Mouse (Mus musculus): ENCODE data around the gene Mxi1. TPM values are rescaled to one million over a fixed set of nuclear protein-coding genes. Genes with fewer than 3 reads are reported as not detected.

The Mxi1 gene
- total RNA-seq, 2 experiments from 2014 or later: 62.8 to 68.6 TPM

DNA sequence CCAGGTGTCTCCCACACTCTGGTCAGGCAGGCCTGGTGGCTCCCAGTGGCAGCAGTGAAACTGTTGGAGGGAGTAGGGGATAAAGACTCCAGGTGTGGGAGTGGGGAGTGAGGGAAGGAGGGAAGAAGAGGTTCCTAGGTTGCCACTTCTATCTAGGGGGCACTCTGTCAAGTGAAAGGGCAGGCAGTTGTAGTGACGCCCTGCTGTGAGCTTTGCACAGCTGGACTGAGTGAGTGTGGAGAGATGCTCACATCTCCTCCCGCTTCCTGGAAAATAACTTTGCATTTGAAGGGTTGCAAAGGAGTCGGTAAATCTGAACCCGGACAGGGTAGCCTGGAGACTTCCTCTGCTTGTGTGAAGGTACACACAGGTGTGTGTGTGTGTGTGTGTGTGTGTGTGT is 687 bp upstream of the Mxi1 start:
- DNase-seq (ENCODE audit: low spot score in 2 of 2): no peak
- no peak overlapping the region for H3K4me3 ChIP-seq

DNA sequence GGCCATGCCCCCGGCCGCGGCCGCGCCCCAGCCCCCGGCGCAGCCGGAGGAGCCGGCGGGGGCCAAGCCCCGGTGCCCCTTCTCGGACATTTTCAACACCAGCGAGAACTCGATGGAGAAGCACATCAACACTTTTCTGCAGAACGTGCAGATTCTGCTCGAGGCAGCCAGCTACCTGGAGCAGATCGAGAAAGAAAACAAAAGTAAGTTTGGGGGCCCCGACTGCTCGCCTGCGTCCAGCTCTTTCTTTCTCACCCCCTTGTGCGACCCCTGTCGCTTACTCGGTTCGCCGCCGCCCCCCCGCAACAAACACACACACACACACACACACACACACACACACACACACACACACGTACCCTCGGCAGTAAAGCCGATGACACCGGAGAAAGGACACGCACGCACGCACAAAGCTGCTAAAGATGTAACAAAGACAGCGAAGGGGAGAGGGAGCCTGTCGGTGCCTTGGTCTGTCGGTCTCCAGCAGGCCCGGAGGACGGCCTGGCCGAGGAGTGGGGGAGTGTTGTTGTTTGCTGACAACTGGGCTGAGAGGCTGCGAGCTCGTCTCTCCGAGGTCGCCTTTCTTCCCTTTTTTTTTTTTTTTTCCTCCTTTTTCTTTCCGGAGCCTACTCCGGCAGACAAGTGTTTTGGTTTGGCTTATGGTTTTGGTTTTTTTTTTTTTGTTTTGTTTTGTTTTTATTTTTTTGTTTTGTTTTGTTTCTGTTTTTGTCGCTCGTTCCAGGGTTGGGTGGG is 629 bp downstream of the Mxi1 start:
- DNase-seq (ENCODE audit: low spot score in 2 of 2): no peak
- TF ChIP-seq CTCF (conservative IDR thresholded peaks at IDR 0.05): no peak
- H3K27ac ChIP-seq: peak overlapping the region; percentile 99
- H3K4me3 ChIP-seq: peak overlapping the region; percentile 90

More for the DNA sequence above, 687 bp upstream of the Mxi1 start:
- no peak overlapping the region for H3K27ac ChIP-seq
- TF ChIP-seq CTCF (conservative IDR thresholded peaks at IDR 0.05): no peak

DNA sequence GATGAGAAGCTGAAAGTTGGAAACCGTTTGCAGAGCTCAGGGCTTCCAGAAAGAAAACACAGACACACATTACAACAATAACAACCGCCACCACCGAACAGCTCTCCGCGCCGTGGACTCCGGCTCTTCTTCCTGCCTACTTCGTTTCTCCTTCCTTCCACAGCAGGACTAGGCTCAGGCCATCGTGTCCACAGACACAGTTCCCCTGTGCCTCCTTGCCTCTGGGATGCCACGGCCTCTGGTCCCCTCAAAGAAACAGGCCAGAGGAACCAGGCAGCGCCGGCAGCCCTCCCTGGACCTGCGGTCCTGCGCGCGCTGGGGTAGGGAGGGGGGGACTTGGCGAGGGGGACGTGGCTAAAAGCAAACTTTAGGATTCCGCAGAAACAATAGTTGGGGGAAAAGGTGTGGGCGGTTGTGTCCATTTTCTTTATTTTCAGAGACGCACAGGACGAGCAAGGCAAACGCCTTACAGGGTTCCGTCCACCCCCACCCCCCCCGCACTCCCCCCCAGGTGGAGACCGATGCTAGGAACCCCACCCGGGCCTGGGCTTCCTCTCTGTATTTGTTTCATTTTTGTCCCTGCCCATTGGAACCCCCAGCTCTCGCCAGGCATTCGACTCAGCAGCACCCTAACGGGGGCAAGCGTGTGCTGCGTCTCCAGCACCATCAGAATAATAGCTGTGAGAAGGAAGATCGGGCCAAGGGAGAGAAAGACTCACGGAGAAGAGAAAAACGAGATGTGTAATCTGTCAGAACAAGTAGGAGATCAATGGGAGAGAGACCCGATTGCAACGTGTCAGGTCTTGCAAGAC is 1.4 kb downstream of the Mxi1 start:
- Histone ChIP-seq H3K27ac (peak overlapping the region; percentile 99), H3K4me3 (peak overlapping the region; percentile 90)
- DNase-seq (ENCODE audit: low spot score in 2 of 2): no peak
- TF ChIP-seq CTCF (conservative IDR thresholded peaks at IDR 0.05): 0 out of 2 replicates have a peak, but pooled peaks have one; percentile 8

DNA sequence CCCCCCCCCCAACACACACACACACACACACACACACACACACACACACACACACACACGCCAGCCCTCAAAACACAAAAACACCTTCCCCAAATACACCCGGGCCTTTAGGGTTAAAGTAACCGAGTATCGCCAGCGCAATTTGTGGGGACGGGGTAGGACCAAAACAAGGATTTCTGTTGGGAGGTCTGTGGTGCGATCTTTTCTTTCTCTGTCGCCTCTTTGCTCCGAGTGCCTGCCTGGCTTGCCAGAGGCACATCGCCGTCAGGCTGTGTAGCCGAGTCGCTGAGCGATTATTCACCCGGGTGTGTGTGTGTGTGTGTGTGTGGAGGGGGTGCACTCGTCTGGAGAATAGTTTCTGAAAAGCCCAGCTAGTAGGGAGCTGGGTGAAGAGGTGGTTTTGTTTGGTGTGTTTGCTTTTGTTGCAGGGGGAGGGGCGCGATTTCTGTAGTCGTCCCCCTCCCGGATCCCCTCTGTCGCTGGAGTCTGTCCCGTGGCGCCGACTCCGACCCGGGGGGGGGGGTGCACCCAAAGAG is 2.1 kb downstream of the Mxi1 start:
- no peak for TF ChIP-seq CTCF (conservative IDR thresholded peaks at IDR 0.05)
- Histone ChIP-seq H3K27ac (peak overlapping the region; percentile 99), H3K4me3 (peak overlapping the region; percentile 90)
- DNase-seq (ENCODE audit: low spot score in 2 of 2): peak; percentile 52 to 69

DNA sequence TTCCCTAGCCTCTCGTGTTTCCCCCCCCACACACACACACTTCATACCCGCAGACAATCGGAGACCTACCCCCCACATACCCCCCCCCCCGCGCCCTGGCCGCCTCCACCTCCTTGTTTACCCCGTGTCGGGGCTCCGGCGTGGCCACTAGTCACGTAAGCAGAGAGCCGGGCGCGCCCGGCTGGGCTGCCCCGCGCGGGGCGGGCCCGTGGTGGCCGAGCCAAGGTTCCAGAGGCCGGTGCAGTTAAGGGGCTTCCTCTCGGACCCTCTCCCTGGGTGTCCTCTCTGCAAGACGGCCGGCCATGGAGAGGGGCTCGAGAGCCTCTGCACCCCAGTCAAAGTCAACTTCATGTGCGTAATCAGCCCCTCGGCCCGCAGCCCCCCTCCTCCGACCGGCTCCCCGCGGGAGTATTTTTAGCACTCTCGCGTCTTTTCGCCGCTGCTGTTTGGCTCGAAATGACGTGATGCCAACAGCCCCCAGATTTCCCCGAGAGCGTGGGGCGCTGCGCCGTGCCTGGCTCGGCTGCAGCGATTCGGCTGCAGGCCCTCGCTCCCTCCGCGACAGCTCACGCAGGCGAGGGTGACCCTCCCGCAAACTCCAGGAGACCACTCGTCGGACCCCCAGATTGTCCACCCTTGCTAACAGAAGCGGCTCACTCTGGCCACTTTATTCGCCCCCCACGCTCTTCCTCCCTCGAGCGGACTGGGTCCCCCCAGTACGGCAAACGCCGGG is 2.8 kb downstream of the Mxi1 start:
- peak; percentile 79 to 81 for DNase-seq (ENCODE audit: low spot score in 2 of 2)
- TF ChIP-seq CTCF (conservative IDR thresholded peaks at IDR 0.05): no peak
- Histone ChIP-seq H3K4me3 (peak overlapping the region; percentile 90), H3K27ac (peak overlapping the region; percentile 99)

DNA sequence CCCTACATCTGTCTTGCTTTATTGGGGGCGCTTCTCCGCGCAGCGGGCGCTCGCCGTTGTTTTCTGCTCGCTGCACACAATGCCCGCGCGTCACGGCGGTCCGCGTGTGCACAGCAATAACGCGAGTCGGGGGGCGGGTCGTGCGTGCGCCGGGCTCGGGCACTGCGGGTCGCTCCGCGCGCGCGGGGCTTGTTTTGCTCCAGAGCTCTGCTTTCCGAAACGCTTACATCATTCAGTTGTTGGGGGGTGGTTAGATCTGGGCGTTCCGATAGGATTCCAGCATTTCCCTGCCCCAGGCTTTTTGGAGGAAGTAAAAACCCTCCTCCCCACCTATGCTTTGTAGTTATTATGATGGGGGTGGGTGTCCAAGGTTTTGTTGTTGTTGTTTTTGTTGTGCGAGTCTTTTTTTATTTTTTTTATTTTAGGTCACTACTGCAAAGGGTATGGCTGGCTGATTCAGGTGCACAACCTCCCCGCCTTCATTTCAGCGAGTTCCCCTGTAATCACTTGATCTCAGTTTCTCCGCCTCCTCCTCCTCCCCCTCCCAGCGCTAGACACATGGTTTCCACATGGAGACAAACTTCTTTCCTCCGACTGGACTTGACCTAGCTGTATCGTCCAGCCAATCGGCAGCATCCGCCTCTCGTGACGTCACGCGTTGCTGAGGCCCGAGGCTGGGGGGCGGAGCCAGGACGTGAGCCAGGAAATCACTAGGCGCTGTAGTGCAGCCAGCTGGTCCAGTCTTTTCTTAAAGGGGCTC is 3.5 kb downstream of the Mxi1 start:
- Histone ChIP-seq H3K4me3 (peak overlapping the region; percentile 90), H3K27ac (peak overlapping the region; percentile 99)
- no peak for TF ChIP-seq CTCF (conservative IDR thresholded peaks at IDR 0.05)
- DNase-seq (ENCODE audit: low spot score in 2 of 2): peak; percentile 99

DNA sequence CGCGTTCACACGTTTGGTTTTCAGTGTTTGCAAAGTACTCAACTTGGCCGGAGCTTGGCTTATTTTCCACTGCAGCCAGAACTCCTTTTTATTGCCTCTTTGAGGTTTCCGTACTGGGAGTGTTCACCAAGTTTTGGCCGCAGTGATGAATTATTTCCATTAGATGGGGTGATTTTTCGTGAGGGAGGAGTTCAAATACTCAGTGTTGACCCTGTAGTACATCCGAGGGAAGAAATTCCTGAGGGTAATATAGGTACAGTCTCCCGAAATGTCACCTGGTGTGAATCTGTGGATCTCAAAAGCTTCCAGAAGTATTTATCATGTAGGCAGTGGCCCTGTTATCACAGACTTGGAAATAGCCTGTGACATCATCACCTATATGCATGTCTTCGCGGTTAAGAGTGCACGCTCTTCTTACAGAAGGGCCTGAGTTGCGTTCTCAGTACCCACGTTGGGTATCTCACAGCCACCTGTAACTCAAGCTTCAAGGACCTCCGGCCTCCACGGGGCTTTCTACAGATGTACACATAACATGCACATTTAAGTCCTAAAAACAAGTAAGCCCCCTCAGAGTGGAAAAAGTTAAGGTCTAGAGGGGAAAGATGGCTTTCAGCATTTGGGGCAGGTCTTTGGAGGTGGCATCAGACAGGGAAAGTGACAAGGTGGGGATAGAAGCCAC is 4.4 kb downstream of the Mxi1 start:
- Histone ChIP-seq H3K4me3 (peak overlapping the region; percentile 90), H3K27ac (peak overlapping the region; percentile 99)
- no peak for DNase-seq (ENCODE audit: low spot score in 2 of 2)
- no peak for TF ChIP-seq CTCF (conservative IDR thresholded peaks at IDR 0.05)

DNA sequence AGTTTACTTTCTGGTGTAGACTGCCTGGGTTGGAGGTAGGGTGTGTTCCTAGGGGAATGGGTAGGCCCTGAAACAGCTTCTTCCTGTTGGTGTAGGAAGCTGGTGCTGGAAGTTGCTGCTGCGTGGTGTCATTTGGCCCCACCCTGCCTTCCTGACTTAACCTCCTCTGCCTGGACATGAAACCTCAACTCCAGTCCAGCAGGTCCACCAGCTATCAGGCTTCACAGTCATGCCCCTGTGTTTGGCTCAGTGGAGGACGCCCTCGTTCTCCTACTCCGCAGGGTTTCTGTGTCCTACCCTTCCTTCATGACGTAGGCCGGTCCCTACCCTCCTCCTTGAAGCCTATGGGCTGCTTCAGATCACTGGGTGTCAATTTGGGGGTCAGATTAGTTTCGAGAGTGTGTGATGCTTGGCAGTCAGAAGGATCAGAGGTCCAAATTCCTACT is 4.9 kb downstream of the Mxi1 start:
- peak overlapping the region; percentile 99; the same call in 1 of the 2 replicates for H3K27ac ChIP-seq
- no peak for DNase-seq (ENCODE audit: low spot score in 2 of 2)
- no peak for TF ChIP-seq CTCF (conservative IDR thresholded peaks at IDR 0.05)
- H3K4me3 ChIP-seq: no peak overlapping the region

DNA sequence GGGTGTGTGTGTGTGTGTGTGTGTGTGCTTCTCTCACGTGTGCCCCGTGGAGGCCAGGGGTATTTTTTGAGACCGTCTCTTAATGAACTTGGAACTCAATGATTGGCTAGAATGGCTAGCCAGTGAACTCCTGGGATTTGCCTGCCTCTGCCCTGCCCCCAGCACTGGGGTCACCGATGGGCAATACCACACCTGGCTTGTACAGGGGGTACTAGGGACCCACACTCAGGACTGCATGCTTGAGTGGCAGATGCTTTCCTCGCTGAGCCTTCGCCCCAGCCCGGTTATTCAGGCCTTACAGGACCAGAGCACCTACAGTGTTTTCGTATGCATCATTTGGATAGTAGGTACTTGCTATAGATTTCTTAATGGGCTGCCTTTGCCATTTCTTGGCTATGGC is 5.8 kb downstream of the Mxi1 start:
- no peak for TF ChIP-seq CTCF (conservative IDR thresholded peaks at IDR 0.05)
- H3K27ac ChIP-seq: no peak overlapping the region
- H3K4me3 ChIP-seq: no peak overlapping the region
- no peak for DNase-seq (ENCODE audit: low spot score in 2 of 2)

DNA sequence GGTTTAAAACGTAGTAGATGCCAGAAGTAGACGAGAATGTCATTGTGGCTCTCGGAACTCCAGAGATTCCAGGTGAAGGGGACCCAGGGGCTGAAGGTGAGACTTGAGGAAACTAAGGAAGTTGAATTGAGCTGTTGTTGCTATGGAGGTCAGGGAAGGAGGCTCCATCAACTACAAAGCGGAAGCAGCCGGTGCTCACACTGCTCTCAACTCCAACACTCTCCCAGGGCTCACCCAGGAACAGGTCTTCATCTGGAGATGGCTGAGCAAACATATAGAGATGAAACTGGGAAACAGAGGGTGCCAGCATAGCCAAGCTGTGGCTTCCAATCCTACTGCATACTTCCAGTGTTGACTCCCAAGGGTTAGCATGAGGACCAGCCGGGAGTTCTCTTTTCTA is 6.6 kb downstream of the Mxi1 start:
- Histone ChIP-seq H3K4me3 (no peak overlapping the region), H3K27ac (no peak overlapping the region)
- TF ChIP-seq CTCF (conservative IDR thresholded peaks at IDR 0.05): no peak
- no peak for DNase-seq (ENCODE audit: low spot score in 2 of 2)
